Mouse (Mus musculus) stomach, embryonic 14.5 days (tissue): ENCODE measurements at regions not wholly inside any gene's neighbourhood (a gene's known extent, or its start where the extent isn't known, plus 50 kb on each side); places are given as distances from the start of the nearest gene placed in this dataset.

Source experiments
- ATAC-seq: fragments of 200-750 bp; cut with Nextera tagmentation; 2 replicates; pipeline ENCODE4 v1.8.0; 2017; ENCODE audit warnings: low read depth, moderate TSS enrichment; ENCODE audit not compliant: insufficient number of reproducible peaks, insufficient read depth, low FRiP score
- H3K27ac ChIP-seq: fragments of 300-500 bp; sonication (generic); 2 replicates; pipeline ENCODE4 v1.5.1; 2014; ENCODE audit warnings: mild to moderate bottlenecking, low read length, moderate library complexity, mixed read lengths
- H3K27me3 ChIP-seq: fragments of 300-500 bp; sonication (generic); 2 replicates; pipeline ENCODE4 v1.6.1; 2014; ENCODE audit warnings: low read length, control low read depth, mixed read lengths; ENCODE audit not compliant: control insufficient read depth, insufficient read depth
- H3K36me3 ChIP-seq: fragments of 300-500 bp; sonication (generic); 2 replicates; pipeline ENCODE4 v1.6.1; 2014; ENCODE audit warnings: mild to moderate bottlenecking, control low read depth, low read length, moderate library complexity, mixed read lengths; ENCODE audit not compliant: control insufficient read depth, insufficient read depth
- H3K4me1 ChIP-seq: fragments of 300-500 bp; sonication (generic); 2 replicates; pipeline ENCODE4 v1.6.1; 2014; ENCODE audit warnings: low read length, control low read depth, mixed read lengths; ENCODE audit not compliant: control insufficient read depth, insufficient read depth
- H3K4me2 ChIP-seq: fragments of 300-500 bp; sonication (generic); replicated peaks from 2 replicates; pipeline ENCODE4 v1.6.1; 2014; ENCODE audit warnings: low read depth, low read length, control low read depth
- H3K4me3 ChIP-seq: fragments of 300-500 bp; sonication (generic); 2 replicates; pipeline ENCODE4 v1.5.1; 2014; ENCODE audit warnings: low read depth, low read length, control low read depth
- H3K9ac ChIP-seq: fragments of 300-500 bp; sonication (generic); replicated peaks from 2 replicates; pipeline ENCODE4 v1.6.1; 2014; ENCODE audit warnings: low read depth, mild to moderate bottlenecking, control low read depth, low read length, moderate library complexity, mixed read lengths
- H3K9me3 ChIP-seq: fragments of 300-500 bp; sonication (generic); 2 replicates; pipeline ENCODE4 v1.6.1; 2016; ENCODE audit warnings: low read depth, low read length, control low read depth; ENCODE audit not compliant: control insufficient read depth
- WGBS: fragments of 180-500 bp; shearing (Covaris S2); extraction: QIAGEN DNeasy Blood & Tissue Kit; methylation state at CpG from one replicate; pipeline ENCODE4 v1.1.7; 2014; 5-methylcytosine and 5-hydroxymethylcytosine counted together

DNA sequence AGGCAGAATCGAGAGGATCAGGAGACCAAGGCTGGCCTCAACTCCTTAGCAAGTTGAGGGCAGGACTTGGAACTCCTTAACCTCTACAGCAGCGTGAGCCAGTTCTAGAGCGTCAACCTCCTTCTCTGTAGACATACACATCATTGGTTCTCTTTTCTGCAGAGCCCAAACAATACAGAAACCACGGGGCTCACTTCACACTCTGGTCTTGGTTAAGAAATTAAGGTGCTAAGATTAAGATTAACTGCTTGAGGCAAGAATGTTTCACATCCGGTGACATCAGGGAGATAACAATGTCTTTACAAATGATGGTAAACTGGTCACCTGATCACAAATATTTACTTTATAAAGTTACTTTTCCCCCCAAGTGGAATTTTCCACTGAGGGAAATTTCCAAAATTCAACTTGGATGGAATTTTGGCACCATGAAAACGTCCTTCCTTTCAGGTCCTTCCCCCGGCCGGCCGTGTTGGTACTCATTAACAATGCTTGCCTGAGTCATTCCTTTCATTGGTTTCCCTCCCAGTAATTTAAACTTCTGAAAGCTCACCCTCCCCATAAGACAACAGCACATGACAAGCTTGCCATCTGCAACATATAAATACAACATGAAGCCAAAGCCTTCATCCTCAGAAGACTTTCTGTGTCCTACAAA, 77.3 kb upstream of the Kdm7a start:
- Histone ChIP-seq H3K9me3 (no peaks in the 10 kb centered on the region), H3K4me2 (no peak overlapping the region), H3K27me3 (no peaks in the 10 kb centered on the region), H3K4me1 (peaks cover 6% of the 10 kb centered on the region; the same call in 1 of the 2 replicates), H3K9ac (no peak overlapping the region), H3K36me3 (no peaks in the 10 kb centered on the region), H3K4me3 (no peak overlapping the region), H3K27ac (no peak overlapping the region)
- WGBS: 66% methylated on average over 9 of the region's 9 CpGs
- ATAC-seq: no peak

DNA sequence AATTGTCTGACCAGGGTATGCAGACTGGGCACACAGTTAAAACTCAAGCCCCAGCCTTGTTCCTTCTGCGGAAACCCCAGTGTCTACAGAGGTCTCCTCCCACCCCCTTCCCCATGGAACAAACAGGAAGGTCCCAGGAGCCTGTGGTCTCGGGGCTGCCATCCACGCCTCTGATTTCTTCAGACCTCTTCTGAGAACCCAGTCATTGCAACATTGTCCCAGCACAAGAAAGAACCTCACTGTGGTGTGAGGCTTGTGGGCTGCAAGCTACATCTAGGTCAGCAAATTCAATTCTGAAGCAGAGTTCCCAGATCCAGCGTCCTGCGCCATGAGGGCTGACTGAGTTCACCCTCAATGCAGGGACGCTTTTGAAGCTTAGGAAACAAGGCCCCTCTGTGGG, 71.7 kb upstream of the Kdm7a start:
- H3K36me3 ChIP-seq: no peaks in the 10 kb centered on the region
- no peak overlapping the region for H3K27ac ChIP-seq
- H3K9me3 ChIP-seq: no peaks in the 10 kb centered on the region
- no peak overlapping the region for H3K4me2 ChIP-seq
- no peaks in the 10 kb centered on the region for H3K4me1 ChIP-seq
- WGBS: 85% methylated on average over 6 of the region's 6 CpGs
- ATAC-seq: no peak
- H3K9ac ChIP-seq: no peak overlapping the region
- no peak overlapping the region for H3K4me3 ChIP-seq
- H3K27me3 ChIP-seq: no peaks in the 10 kb centered on the region

DNA sequence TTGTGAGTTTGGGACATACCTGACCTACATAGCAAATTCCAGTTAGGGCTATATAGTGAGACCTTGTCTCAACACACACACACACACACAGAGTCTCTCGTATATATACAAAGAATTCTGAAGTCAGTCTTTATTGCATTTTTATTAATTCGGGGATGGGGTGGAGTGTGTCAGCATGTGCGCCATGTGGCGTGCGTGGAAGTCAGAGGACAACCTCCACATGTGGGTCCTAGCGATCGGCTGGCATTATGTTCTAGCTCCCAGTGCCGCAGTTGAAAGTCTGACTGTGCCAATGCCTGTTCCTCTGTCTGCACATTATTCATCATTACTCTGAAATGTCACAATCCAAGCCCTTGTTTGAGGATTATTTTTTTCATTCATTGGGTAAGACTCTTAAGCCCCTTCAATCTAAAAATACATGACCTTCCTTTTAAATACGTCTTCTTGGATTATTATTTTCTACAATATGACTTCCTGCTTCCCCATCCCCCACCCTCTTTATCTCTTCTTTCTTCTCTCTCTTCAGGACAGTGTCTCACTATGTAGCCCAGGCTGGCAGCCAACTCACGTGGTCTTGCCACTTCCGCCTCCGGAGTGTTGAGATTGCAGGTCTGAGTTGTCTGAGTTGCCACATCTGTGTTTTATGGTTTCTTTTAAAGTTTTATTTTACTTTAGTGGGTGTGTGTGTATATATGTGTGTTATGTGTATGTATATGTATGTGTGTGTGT, 68.3 kb upstream of the Kdm7a start:
- H3K27ac ChIP-seq: no peak overlapping the region
- WGBS: 77% methylated on average over 12 of the region's 12 CpGs
- no peak overlapping the region for H3K4me3 ChIP-seq
- ATAC-seq: no peak
- no peaks in the 10 kb centered on the region for H3K36me3 ChIP-seq
- H3K4me1 ChIP-seq: no peaks in the 10 kb centered on the region
- no peak overlapping the region for H3K4me2 ChIP-seq
- H3K9me3 ChIP-seq: no peaks in the 10 kb centered on the region
- H3K27me3 ChIP-seq: no peaks in the 10 kb centered on the region
- no peak overlapping the region for H3K9ac ChIP-seq

DNA sequence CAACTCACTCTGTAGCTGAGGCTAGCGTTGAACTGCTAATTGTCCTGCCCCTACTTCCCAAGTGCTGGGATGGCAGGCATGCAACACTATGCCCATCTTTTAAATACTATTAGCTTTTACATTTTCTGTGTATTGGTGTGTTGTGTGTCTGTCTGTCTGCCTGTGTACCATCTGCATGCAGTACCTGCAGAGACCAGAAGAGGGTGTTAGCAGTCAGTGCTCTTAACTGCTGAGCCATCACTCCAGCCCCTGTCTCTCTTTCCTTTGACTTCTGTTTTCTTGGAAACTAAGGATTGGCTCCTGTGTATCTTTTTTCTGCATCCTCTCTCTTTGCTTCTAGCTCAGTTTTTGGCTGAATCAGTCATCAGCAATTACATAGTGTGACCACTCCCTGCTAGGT, 66.8 kb upstream of the Kdm7a start:
- Histone ChIP-seq H3K4me2 (no peak overlapping the region), H3K36me3 (no peaks in the 10 kb centered on the region), H3K9ac (no peak overlapping the region), H3K27ac (no peak overlapping the region), H3K4me3 (no peak overlapping the region), H3K9me3 (no peaks in the 10 kb centered on the region), H3K4me1 (no peaks in the 10 kb centered on the region), H3K27me3 (no peaks in the 10 kb centered on the region)
- WGBS: 97% methylated on average over 1 of the region's 1 CpGs
- no peak for ATAC-seq

DNA sequence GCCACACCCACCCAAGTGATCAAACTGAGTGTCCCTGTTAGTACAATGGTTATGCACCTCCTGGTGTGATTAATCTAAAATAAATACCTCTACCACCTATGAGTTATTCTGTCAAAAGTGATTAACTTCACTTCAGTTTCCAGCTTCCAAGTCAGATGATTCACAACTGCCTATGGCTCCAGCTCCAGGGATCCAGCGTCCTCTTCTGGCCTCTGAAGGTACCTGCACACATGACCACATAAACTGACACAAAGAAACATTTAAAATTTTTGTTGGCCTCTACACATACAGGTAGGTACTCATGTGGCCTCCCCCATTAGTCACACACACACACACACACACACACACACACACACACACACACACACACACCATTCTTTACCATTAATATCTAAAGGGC, 63.9 kb upstream of the Kdm7a start:
- Histone ChIP-seq H3K27me3 (no peaks in the 10 kb centered on the region), H3K4me1 (no peaks in the 10 kb centered on the region), H3K4me3 (no peak overlapping the region), H3K9me3 (no peaks in the 10 kb centered on the region), H3K9ac (no peak overlapping the region), H3K36me3 (no peaks in the 10 kb centered on the region), H3K27ac (no peak overlapping the region), H3K4me2 (no peak overlapping the region)
- 87% methylated on average over 1 of the region's 1 CpGs for WGBS
- no peak for ATAC-seq

DNA sequence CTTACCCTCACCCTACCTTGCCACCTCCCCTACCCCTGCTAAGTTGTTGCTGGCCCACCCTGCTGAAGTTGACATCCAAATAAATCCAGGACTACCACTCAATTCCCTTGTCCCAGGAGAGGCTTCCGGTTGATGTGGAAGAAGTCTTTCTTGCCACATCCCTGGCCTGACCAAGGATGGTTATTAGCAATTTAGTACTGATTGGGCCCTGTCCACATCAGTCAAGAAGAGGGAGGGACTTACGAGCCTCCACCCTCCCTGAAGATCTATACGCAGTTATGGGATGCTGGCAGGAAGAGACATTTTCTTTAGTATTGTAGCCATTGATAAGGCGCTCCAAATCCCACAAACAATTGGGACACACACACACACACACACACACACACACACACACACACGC, 63.1 kb upstream of the Kdm7a start:
- 54% methylated on average over 5 of the region's 5 CpGs for WGBS

DNA sequence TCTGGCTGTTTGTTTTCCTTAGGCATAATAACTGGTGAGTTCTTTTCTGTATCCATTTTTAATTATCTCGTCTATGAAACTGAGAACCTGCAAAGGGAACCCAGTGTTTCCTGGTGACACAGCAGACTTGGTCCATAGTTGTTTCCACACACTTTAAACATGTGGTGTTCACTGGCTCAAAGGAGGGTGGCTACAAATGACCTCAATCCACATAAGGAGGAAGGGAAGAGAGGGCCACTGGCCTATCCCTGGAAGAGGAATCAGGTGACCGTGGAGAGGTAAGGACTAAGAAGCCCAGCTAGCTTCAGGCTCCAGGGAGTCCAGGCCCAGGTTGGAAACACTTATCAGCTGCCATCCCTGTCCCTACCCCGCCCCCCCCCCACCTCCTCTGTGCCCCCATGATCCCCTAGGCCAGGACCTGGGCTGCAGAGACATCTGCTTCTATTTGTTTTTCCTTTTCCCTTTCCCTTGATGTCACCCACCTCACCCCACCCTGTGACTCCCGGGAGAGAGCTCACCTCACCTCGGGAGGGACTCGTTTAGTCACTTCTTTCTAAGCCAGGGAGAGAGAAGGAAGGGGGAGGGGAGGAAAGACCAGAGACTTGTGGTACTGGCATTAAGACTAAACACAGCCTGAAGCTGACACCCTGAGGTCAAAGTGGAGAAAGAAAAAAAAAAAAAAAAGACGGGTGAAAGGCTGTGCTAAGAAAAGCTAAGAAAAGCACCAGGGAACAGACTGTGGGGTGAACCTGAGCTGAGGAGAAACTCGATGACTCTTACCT, 62.2 kb upstream of the Kdm7a start:
- Histone ChIP-seq H3K27me3 (no peaks in the 10 kb centered on the region), H3K4me1 (0 out of 2 replicates have a peak, but pooled peaks cover 4% of the 10 kb centered on the region), H3K9me3 (no peaks in the 10 kb centered on the region), H3K27ac (no peak overlapping the region), H3K4me2 (no peak overlapping the region), H3K4me3 (no peak overlapping the region), H3K36me3 (no peaks in the 10 kb centered on the region), H3K9ac (no peak overlapping the region)
- ATAC-seq: peak; percentile 50; the same call in 1 of the 2 replicates
- 16% methylated on average over 8 of the region's 8 CpGs for WGBS

More for the DNA sequence above, 63.1 kb upstream of the Kdm7a start:
- Histone ChIP-seq H3K27ac (no peak overlapping the region), H3K9me3 (no peaks in the 10 kb centered on the region), H3K9ac (no peak overlapping the region), H3K36me3 (no peaks in the 10 kb centered on the region), H3K4me2 (no peak overlapping the region), H3K4me3 (no peak overlapping the region), H3K27me3 (no peaks in the 10 kb centered on the region), H3K4me1 (0 out of 2 replicates have a peak, but pooled peaks cover 4% of the 10 kb centered on the region)
- 0 out of 2 replicates have a peak, but pooled peaks have one; percentile 42 for ATAC-seq

DNA sequence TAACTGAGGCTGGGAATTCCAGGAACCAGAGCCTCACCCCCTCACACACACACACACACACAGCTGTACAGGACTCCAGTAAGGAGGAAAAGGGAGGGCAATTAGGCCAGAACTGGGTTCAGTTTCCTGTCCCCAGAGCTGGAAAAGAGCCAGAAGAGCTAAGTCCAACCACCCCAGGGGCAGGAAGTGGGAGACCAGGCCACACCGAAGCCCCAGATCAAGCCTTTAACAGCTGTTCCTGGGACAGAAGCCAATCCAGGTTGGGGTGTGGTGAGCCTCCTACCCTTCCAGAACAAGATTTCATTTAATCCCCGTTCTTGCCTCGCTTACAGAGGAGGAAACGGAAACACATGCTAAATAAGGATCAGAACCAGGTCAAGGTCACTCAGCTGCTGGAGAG, 58.1 kb upstream of the Kdm7a start:
- Histone ChIP-seq H3K4me2 (no peak overlapping the region), H3K9me3 (no peaks in the 10 kb centered on the region), H3K4me3 (no peak overlapping the region), H3K36me3 (no peaks in the 10 kb centered on the region), H3K9ac (no peak overlapping the region), H3K27ac (no peak overlapping the region), H3K27me3 (no peaks in the 10 kb centered on the region), H3K4me1 (0 out of 2 replicates have a peak, but pooled peaks cover 4% of the 10 kb centered on the region)
- ATAC-seq: peak; percentile 46; the same call in 1 of the 2 replicates
- 41% methylated on average over 4 of the region's 4 CpGs for WGBS
